Mouse (Mus musculus) lung, adult 2 months (tissue): ENCODE measurements around the gene Idh2. TPM values are rescaled to one million over a fixed set of nuclear protein-coding genes. Genes with fewer than 3 reads are reported as not detected.

Source experiments
- DNase-seq: peaks from one replicate; pipeline ENCODE4 v3.0.0; 2022
- H3K4me1 ChIP-seq: fragments of 200-500 bp; 2 replicates; pipeline ENCODE4 v1.6.1; 2011; ENCODE audit warnings: low read length; ENCODE audit not compliant: control insufficient read depth, insufficient read depth
- H3K4me3 ChIP-seq: fragments of 200-500 bp; replicated peaks from 2 replicates; pipeline ENCODE3; 2011; ENCODE audit warnings: low read depth, mild to moderate bottlenecking, control low read depth, low read length; ENCODE audit errors: extremely low read depth
- CTCF ChIP-seq: fragments of 200-500 bp; IDR thresholded peaks from 2 replicates; pipeline ENCODE4 v1.5.1; 2011; ENCODE audit warnings: mild to moderate bottlenecking, low read length, control low read depth; ENCODE audit not compliant: insufficient read depth
- POLR2A ChIP-seq: fragments of 200-500 bp; IDR thresholded peaks from 2 replicates; pipeline ENCODE4 v1.6.1; 2011; ENCODE audit warnings: low read depth, mild to moderate bottlenecking, control low read depth, low read length, borderline replicate concordance; ENCODE audit errors: extremely low read depth
- WGBS: fragments of 180-500 bp; shearing (Covaris S2); methylation state at CpG from one replicate; pipeline ENCODE4 v1.1.7; 2018; 5-methylcytosine and 5-hydroxymethylcytosine counted together
- polyA plus RNA-seq: library from polyadenylated mRNA; depleted of rRNA; stranded (reverse); fragments of >200 nt; gene quantifications from 2 replicates; pipeline ENCODE4 v1.2.3, GENCODE M21; 2012

The Idh2 gene
- polyA plus RNA-seq, 1 experiment = 162 TPM

DNA sequence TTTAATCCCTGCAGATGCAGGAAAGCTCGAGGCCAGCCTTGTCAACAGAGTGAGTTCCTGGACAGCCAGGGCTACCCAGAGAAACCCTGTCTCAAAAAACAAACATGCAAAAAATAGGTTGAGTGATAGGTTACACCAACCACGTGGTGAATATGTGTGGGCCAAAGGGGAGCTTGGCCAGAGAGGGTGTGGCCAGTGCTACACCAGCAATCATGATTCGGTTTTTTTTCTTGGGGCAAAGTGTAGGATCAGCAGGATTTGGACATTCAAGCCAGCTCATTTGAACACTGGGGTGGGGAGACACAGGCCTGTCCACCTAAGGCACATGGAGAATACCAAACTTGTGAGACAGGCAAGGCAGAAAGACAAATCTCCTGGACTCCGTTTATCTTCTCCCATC is 14.1 kb upstream of the Idh2 start:
- TF ChIP-seq CTCF (no peak), POLR2A (no peak)
- WGBS = 46% methylated on average over 4 of the region's 4 CpGs
- no peak for DNase-seq
- Histone ChIP-seq H3K4me3 (no peak overlapping the region), H3K4me1 (peaks cover 2% of the 10 kb centered on the region; the same call in 1 of the 2 replicates)

DNA sequence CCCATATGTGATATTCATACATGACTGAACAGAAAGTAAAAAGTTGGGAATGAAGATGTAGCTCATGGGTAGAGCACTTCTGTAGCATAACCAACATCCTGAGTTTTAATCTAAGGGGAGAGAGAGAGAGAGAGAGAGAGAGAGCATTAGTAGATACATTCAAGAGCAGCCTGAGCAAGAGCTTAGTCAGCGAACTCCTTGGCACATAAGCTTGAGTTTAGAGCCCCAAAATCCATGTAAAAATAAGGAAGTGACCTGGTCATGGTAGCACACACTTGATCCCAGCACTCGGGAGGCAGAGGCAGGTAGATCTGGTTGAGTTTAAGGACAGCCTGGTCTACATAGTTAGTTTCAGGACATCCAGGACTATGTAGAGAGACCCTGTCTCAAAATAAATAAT is 8.5 kb upstream of the Idh2 start:
- Histone ChIP-seq H3K4me3 (no peak overlapping the region), H3K4me1 (0 out of 2 replicates have a peak, but pooled peaks cover 3% of the 10 kb centered on the region)
- DNase-seq = no peak
- no peak for TF ChIP-seq CTCF
- TF ChIP-seq POLR2A = no peak
- 86% methylated on average over 2 of the region's 2 CpGs for WGBS

DNA sequence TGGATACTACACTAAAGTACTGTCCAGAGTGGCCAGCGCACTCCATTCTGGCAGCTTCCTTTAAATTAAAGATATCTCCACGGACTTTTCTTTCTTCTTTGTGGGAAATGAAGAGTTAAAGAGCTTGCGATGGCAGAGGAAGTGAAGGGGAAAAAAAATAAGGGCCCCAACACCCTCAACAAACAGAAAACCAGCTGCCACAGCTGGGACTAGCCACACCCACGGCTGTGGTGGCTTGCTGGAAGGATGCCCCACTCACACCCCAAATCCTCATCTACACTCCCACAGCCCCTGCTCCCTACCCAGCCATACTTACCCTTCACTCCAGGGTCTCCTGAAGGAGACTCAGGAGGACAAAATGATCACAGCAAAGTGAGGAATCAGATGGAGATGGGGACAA is 7.9 kb upstream of the Idh2 start:
- Histone ChIP-seq H3K4me3 (no peak overlapping the region), H3K4me1 (0 out of 2 replicates have a peak, but pooled peaks cover 3% of the 10 kb centered on the region)
- DNase-seq = no peak
- TF ChIP-seq POLR2A = no peak
- TF ChIP-seq CTCF = no peak
- 33% methylated on average over 4 of the region's 4 CpGs for whole genome bisulfite sequencing

DNA sequence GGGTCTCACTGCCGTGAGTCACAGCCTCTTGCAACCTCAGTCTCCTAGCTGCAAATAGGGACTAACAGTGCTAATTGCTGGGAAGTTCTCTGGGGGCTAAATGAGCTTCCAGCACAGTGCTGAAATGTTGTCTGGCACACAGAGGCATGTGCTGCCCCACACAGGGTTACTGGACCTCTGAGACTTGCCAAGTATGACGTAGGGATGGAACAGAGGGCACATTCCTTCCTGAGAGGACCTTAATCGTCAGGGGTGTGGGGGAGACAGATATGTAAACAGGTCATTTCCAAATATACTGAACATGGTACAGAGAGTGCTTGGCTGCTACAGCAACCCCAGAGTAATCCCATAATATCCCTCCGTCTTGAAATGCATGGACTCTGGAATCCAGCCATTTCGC is 5.9 kb upstream of the Idh2 start:
- 47% methylated on average over 5 of the region's 5 CpGs for WGBS
- no peak for TF ChIP-seq POLR2A
- TF ChIP-seq CTCF = no peak
- DNase-seq = no peak
- no peak overlapping the region for H3K4me3 ChIP-seq
- 0 out of 2 replicates have a peak, but pooled peaks cover 3% of the 10 kb centered on the region for H3K4me1 ChIP-seq

DNA sequence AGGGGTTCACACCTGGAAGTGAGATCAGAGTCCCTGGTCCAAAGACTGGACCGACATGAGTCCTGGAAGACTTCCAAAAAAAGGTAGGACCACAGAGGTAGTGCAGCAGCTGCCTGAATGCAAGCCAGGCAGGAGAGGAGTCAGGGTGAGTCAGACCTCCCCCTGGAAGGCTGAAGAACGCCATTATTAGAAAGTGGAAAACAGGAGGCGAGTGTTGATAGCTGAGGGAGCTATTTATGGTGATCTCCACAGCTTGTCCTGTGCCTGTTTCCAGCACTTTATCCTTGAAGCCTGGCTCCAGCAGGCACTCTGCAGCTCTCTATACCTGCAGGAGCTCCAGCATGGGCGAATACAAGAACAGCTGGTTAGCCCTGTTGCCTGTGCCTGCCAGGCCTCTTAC is 4.0 kb upstream of the Idh2 start:
- no peak for DNase-seq
- TF ChIP-seq CTCF (no peak), POLR2A (no peak)
- 59% methylated on average over 4 of the region's 4 CpGs for WGBS
- no peak overlapping the region for H3K4me3 ChIP-seq
- peaks cover 4% of the 10 kb centered on the region; the same call in 1 of the 2 replicates for H3K4me1 ChIP-seq

DNA sequence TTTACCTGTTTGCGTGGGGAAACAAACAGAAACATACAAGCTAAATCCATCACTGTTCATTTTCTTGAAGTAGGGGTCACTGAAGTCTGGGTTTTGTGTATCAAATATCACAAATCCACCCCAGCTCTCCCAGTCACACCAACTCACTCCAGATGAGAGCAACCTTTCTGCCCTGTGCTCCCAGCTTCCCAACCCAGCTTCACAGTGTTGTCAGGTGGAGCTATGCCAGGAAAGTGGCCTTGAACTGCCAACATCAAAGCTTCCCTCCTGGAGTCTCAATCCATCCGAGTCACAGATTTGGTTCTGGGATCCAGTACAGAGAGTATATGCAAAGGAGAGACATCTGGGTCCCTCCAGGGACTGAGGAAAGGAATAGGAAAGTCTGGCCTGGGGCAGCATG is 966 bp upstream of the Idh2 start:
- no peak for DNase-seq
- Histone ChIP-seq H3K4me1 (peaks cover 6% of the 10 kb centered on the region; the same call in 1 of the 2 replicates), H3K4me3 (no peak overlapping the region)
- TF ChIP-seq CTCF (no peak), POLR2A (no peak)
- WGBS = 60% methylated on average over 2 of the region's 2 CpGs

DNA sequence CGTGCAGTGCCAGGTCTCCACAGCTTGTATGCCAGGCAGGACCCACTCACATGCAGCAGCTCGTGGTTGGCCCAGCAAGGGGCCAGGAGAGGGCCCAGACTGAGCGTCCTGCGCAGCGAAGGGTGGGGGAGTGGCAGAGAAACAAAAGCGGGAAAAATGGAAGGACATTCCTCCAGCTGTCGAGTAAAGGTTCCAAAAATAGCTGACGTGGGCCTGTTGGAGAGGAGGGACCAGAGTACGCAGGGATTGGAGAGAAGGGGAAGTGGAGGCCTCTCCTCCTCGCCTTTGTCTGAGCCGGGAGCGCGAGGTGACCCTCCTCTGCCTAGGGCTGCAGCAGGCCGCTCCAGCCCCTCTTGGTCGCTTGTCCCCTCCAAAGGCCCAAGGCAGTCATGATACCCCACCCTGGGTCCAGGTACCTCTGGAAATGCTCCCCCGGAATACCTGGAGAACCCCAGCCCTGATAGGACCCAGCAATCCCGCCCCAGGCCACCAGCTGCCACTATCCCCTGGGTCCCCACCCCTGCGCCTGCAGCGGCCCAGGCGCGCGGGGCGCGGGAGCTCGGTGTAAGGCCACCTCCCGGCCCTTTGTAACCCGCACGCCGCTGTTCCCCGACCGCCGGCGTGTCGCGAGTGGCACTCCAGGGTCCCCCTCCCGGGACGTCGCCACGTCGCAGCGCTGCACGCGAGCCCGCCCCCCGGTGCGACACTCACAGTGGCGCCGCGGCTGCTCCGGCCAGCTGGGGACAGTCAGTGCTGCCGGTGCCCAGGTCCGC is 555 bp downstream of the Idh2 start:
- H3K4me1 ChIP-seq = peaks cover 6% of the 10 kb centered on the region
- DNase-seq = peak; percentile 63
- H3K4me3 ChIP-seq = peak overlapping the region; percentile 87
- under 1% methylated on average over 52 of the region's 52 CpGs for WGBS
- no peak for TF ChIP-seq CTCF
- peak; percentile 51; the same call in 1 of the 2 replicates for TF ChIP-seq POLR2A

DNA sequence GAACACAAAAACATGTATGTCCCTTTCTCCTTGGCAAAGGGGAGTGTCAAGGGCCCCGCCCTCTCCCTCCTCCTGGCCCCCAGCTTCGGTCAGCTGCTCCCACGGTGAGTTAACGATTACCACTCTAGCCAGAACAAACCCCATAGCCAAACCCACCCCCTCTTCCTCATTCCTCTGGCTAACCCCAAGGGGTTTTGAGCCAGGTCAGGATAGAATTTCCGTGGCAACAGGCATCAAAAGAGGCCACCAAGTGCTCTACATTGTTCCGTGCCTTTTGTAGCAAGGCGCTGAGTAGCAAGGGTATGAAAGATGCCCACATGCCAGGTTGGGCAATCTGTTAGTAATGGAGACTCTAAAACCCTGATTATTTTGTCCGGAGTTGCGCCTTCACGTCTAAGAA is 1.2 kb downstream of the Idh2 start:
- H3K4me3 ChIP-seq = peak overlapping the region; percentile 87
- peaks cover 9% of the 10 kb centered on the region for H3K4me1 ChIP-seq
- TF ChIP-seq CTCF = no peak
- no peak for TF ChIP-seq POLR2A
- peak; percentile 62 for DNase-seq
- WGBS = 20% methylated on average over 10 of the region's 10 CpGs

DNA sequence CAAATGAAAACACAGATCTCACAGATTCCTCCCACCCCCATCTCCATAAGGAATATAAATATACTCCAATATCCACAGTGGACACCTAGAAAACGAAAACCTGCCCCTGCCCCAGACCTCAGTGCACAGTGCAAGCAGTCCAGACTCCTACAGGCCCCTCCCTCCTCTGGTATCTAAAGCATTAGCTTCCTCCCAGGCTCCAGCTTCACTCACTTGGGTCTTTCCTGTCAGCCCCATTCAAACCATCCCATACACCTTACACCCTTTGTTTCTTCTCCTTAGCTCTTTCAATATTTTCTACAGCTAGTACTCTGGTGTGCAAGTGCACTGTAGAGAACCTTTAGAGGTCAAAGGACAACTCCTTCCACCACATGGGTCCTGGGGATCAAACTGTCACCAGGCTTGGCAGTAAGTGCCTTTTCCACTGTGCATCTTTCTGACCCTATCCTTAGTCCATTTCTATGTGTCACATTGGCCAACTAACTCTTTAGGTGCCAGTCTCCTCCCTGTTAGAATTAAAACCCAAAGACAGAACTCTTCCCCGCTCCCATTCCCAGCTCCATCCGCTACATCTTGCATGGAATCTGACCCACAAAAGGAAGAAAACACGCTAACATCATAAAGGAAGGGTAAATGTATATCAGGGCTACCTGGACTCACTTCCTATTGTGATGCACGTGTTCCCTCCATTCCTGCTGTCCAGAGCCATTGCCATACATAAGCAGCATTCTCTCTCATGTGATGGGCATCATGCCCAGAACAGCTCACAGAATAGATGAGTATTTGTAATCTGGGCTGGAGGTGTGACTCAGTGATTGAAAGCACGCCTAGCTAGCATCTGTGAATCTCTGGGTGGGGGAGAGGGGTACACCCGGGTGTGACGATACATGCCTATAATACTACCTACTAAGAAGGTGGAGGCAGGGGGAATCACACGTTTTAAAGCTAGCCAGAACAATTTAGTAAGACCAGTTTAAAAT is 3.8 kb downstream of the Idh2 start:
- peaks cover 9% of the 10 kb centered on the region for H3K4me1 ChIP-seq
- TF ChIP-seq POLR2A (no peak), CTCF (no peak)
- H3K4me3 ChIP-seq = no peak overlapping the region
- 58% methylated on average over 9 of the region's 9 CpGs for WGBS
- DNase-seq = no peak

DNA sequence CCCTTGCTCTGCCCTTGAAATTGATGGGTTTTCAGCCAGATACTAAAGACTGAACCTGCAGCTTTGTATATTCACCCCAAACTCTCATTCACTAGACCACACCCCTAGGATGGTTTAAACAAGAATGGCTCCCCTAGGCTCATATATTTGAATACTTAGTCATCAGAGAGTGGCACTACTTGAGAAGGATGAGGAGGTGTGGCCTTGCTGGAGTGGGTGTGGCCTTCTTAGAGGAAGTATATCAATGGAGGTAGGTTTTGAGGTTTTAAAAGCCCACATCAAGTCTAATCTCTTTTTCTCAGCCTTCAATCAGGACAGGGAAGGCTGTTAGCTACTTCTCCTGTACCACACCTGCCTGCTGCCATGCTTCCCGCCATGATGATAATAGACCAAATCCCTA is 8.8 kb downstream of the Idh2 start:
- DNase-seq = no peak
- Histone ChIP-seq H3K4me1 (peaks cover 4% of the 10 kb centered on the region), H3K4me3 (no peak overlapping the region)
- 100% methylated on average over 1 of the region's 1 CpGs for WGBS
- TF ChIP-seq CTCF (no peak), POLR2A (no peak)
